Mouse (Mus musculus) MEL (cell line): ENCODE results near the gene Neil1.

Experiments
- BHLHE40 ChIP-seq: IDR thresholded peaks from 2 replicates; pipeline ENCODE4 v1.6.1; 2012; ENCODE audit warnings: low read depth, mild to moderate bottlenecking, inconsistent platforms, low read length, improper control_type of control experiment, borderline replicate concordance
- CTCF ChIP-seq, 3 experiments: IDR thresholded peaks in 2 of 3; conservative IDR thresholded peaks in 1 of 3; 2 replicates each; pipeline ENCODE4 v1.5.1; 2011 to 2012; ENCODE audit warnings: low read length in 3 of 3, low read depth in 2 of 3, mild to moderate bottlenecking in 2 of 3, improper control_type of control experiment in 1 of 3, inconsistent platforms in 1 of 3, mixed read lengths in 1 of 3, moderate library complexity in 1 of 3; ENCODE audit not compliant: control insufficient read depth in 1 of 3, insufficient read depth in 1 of 3, poor library complexity in 1 of 3, severe bottlenecking in 1 of 3
- EP300 ChIP-seq, 2 experiments: IDR thresholded peaks; 2 replicates each; pipeline ENCODE4 v1.6.1; 2011; ENCODE audit warnings: improper control_type of control experiment in 2 of 2, low read length in 2 of 2, low read depth in 1 of 2, mild to moderate bottlenecking in 1 of 2
- GATA1 ChIP-seq: IDR thresholded peaks from 2 replicates; pipeline ENCODE4 v1.6.1; 2011; ENCODE audit warnings: low read depth, low read length, improper control_type of control experiment
- JUND ChIP-seq: IDR thresholded peaks from 2 replicates; pipeline ENCODE4 v1.6.1; 2011; ENCODE audit warnings: low read depth, mild to moderate bottlenecking, improper control_type of control experiment, low read length
- MAX ChIP-seq: IDR thresholded peaks from 2 replicates; pipeline ENCODE4 v1.6.1; 2011; ENCODE audit warnings: low read length, improper control_type of control experiment
- POLR2A ChIP-seq, 2 experiments: IDR thresholded peaks; 2 replicates each; pipeline ENCODE4 v1.6.1; 2011 to 2012; ENCODE audit warnings: low read length in 2 of 2, mild to moderate bottlenecking in 2 of 2, control low read depth in 1 of 2, improper control_type of control experiment in 1 of 2, low read depth in 1 of 2, moderate library complexity in 1 of 2; ENCODE audit not compliant: control insufficient read depth in 1 of 2, insufficient read depth in 1 of 2, poor library complexity in 1 of 2
- POLR2AphosphoS2 ChIP-seq: IDR thresholded peaks from 2 replicates; pipeline ENCODE4 v1.6.1; 2011; ENCODE audit warnings: low read length, improper control_type of control experiment
- SIN3A ChIP-seq: IDR thresholded peaks from 2 replicates; pipeline ENCODE4 v1.6.1; 2012; ENCODE audit warnings: low read length, improper control_type of control experiment, inconsistent platforms
- SMC3 ChIP-seq: IDR thresholded peaks from 2 replicates; pipeline ENCODE4 v1.6.1; 2011; ENCODE audit warnings: low read depth, low read length, improper control_type of control experiment
- TAL1 ChIP-seq: IDR thresholded peaks from 2 replicates; pipeline ENCODE4 v1.6.1; 2012; ENCODE audit warnings: mild to moderate bottlenecking, inconsistent platforms, low read length, moderate library complexity, mixed read lengths
- USF1 ChIP-seq: IDR thresholded peaks from 2 replicates; pipeline ENCODE4 v1.6.1; 2014; ENCODE audit warnings: low read depth, mild to moderate bottlenecking, inconsistent platforms, low read length, improper control_type of control experiment, moderate library complexity

- TF ChIP-seq BHLHE40: no peak
- peak in 1 of 2 experiments; percentile 41; a peak in 1 of 4 replicates for TF ChIP-seq EP300 (IDR thresholded peaks at IDR 0.05; ENCODE audit: low read depth in 1 of 2, low read length in 2 of 2)
- TF ChIP-seq MAX: peak; percentile 74; the same call in 1 of the 2 replicates
- no peak for TF ChIP-seq CTCF (IDR thresholded peaks at IDR 0.05 in 2 of 3, conservative IDR thresholded peaks at IDR 0.05 in 1 of 3; ENCODE audit: control insufficient read depth in 1 of 3, insufficient read depth in 1 of 3, low read depth in 2 of 3, low read length in 3 of 3, poor library complexity in 1 of 3, severe bottlenecking in 1 of 3)
- TF ChIP-seq JUND: no peak
- peak; percentile 23; the same call in 1 of the 2 replicates for TF ChIP-seq TAL1
- peak; percentile 73 for TF ChIP-seq POLR2AphosphoS2
- peak; percentile 96 for TF ChIP-seq SIN3A
- TF ChIP-seq SMC3: no peak
- peak; percentile 29; the same call in 1 of the 2 replicates for TF ChIP-seq USF1
- peak in 1 of 2 experiments; percentile 64; a peak in 2 of 4 replicates for TF ChIP-seq POLR2A (IDR thresholded peaks at IDR 0.05; ENCODE audit: control insufficient read depth in 1 of 2, insufficient read depth in 1 of 2, low read depth in 1 of 2, low read length in 2 of 2, poor library complexity in 1 of 2)
- TF ChIP-seq GATA1: no peak
Observed at GRCm38 (mm10) chr9:57148144-57148878, at the start of gene Neil1.
